Mouse (Mus musculus): ENCODE measurements around the gene Phka1. TPM values are rescaled to one million over a fixed set of nuclear protein-coding genes. Genes with fewer than 3 reads are reported as not detected.

Phka1 gene
- total RNA-seq, 2 experiments from 2014 or later: 12.0 to 15.8 TPM

- DNase-seq: no peak
Observed at GRCm38 (mm10) chrX:102475555-102475954, 168.5 kb downstream of the Phka1 start.

Other genes starting within 250 kb of the Phka1 start
- gene Hdac8, start 138.9 kb downstream of the Phka1 start, total RNA-seq (2021): 1 to 10 TPM; 7.1 to 9.0 TPM
- not detected for gene Gm3880, start 42.7 kb upstream of the Phka1 start, total RNA-seq (2021)
- gene Gm9112, start 63.4 kb upstream of the Phka1 start, total RNA-seq (2021): not detected
- not detected for gene Dmrtc1b, start 63.6 kb upstream of the Phka1 start, total RNA-seq (2021)
- not detected for gene Dmrtc1c1, start 158.7 kb upstream of the Phka1 start, total RNA-seq (2021)
- not detected for gene Dmrtc1c2, start 210.4 kb upstream of the Phka1 start, total RNA-seq (2021)
- not detected for gene 1700031F05Rik, start 223.7 kb upstream of the Phka1 start, total RNA-seq (2021)